Mouse (Mus musculus) lung, embryonic 16.5 days (tissue): ENCODE data around the gene Ddn. TPM values are rescaled to one million over a fixed set of nuclear protein-coding genes. Genes with fewer than 3 reads are reported as not detected.

Source experiments
- ATAC-seq: fragments of 200-750 bp; cut with Nextera tagmentation; 2 replicates; pipeline ENCODE4 v1.8.0; 2017; ENCODE audit warnings: low read depth, mild to moderate bottlenecking, moderate library complexity
- H3K27ac ChIP-seq: fragments of 300-500 bp; sonication (generic); 2 replicates; pipeline ENCODE4 v1.5.1; 2014; ENCODE audit warnings: mild to moderate bottlenecking, control low read depth, low read length
- H3K27me3 ChIP-seq: fragments of 300-500 bp; sonication (generic); 2 replicates; pipeline ENCODE4 v1.6.1; 2014; ENCODE audit warnings: low read depth, low read length, mixed read lengths; ENCODE audit not compliant: control insufficient read depth, insufficient read depth
- H3K36me3 ChIP-seq: fragments of 300-500 bp; sonication (generic); 2 replicates; pipeline ENCODE4 v1.6.1; 2014; ENCODE audit warnings: low read length; ENCODE audit not compliant: control insufficient read depth, insufficient read depth
- H3K4me1 ChIP-seq: fragments of 300-500 bp; sonication (generic); replicated peaks from 2 replicates; pipeline ENCODE4 v1.6.1; 2014; ENCODE audit warnings: low read length, mixed read lengths; ENCODE audit not compliant: control insufficient read depth, insufficient read depth
- H3K4me2 ChIP-seq: fragments of 300-500 bp; sonication (generic); 2 replicates; pipeline ENCODE4 v1.6.1; 2014; ENCODE audit warnings: low read depth, low read length, control low read depth
- H3K4me3 ChIP-seq: fragments of 300-500 bp; sonication (generic); 2 replicates; pipeline ENCODE4 v1.5.1; 2014; ENCODE audit warnings: mild to moderate bottlenecking, low read length, control low read depth
- H3K9ac ChIP-seq: fragments of 300-500 bp; sonication (generic); 2 replicates; pipeline ENCODE4 v1.6.1; 2014; ENCODE audit warnings: low read length, control low read depth
- H3K9me3 ChIP-seq: fragments of 300-500 bp; sonication (generic); 2 replicates; pipeline ENCODE4 v1.6.1; 2016; ENCODE audit warnings: low read length; ENCODE audit not compliant: control insufficient read depth
- WGBS: fragments of 180-500 bp; shearing (Covaris S2); extraction: QIAGEN DNeasy Blood & Tissue Kit; methylation state at CpG from one replicate; pipeline ENCODE4 v1.1.7; 2014; 5-methylcytosine and 5-hydroxymethylcytosine counted together
- polyA plus RNA-seq: library from polyadenylated mRNA; unstranded; fragments of >200 nt; fragmentation: Nextera tagmentation; extraction: Ambion mirVana; gene quantifications from 2 replicates; pipeline ENCODE4 v1.2.1, GENCODE M21; 2015

The Ddn gene
- polyA plus RNA-seq, 1 experiment from 2014 or later = not detected

DNA sequence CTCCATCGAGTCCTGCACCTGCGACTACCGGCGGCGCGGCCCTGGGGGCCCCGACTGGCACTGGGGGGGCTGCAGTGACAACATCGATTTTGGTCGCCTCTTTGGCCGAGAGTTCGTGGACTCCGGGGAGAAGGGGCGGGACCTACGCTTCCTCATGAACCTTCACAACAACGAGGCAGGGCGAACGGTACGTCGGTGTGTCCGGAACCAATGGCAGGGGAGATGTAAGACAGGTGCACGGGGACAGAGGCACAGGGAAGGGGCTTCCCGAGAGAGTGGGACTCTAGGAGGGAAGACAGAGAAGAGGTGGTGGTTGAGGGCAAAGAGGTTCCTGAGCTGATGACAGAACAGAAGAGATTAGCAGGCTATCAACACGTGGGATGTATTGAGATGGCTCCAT is 17.5 kb downstream of the Ddn start:
- ATAC-seq = no peak
- H3K9ac ChIP-seq = no peak overlapping the region
- H3K4me1 ChIP-seq = peaks cover 20% of the 10 kb centered on the region
- H3K4me2 ChIP-seq = no peak overlapping the region
- H3K4me3 ChIP-seq = no peak overlapping the region
- 1% methylated on average over 23 of the region's 23 CpGs for WGBS
- peaks cover 96% of the 10 kb centered on the region for H3K27me3 ChIP-seq
- no peaks in the 10 kb centered on the region for H3K9me3 ChIP-seq
- H3K36me3 ChIP-seq = no peaks in the 10 kb centered on the region
- H3K27ac ChIP-seq = no peak overlapping the region

DNA sequence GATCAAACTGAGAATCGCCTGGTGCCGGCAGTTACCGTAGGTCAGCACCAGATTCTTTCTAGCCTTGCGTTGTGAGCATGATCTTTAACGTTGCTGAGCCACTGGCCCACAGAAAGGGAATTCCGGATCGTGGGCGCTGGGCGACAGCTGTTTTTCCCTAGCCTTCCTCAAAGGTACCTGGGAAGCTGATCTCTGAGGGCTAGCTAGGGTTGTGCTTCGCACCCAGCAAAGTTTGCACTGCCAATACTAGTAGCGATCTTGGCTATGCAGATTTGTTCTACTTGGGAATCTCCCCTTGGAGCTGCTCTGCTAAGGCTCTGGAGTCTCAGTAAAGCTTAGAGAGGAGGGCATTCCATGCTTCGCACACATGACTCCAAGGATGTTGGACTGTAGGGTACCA is 18.1 kb downstream of the Ddn start:
- peak overlapping the region; percentile 39; the same call in 1 of the 2 replicates for H3K4me2 ChIP-seq
- H3K27ac ChIP-seq = no peak overlapping the region
- 1% methylated on average over 12 of the region's 12 CpGs for WGBS
- ATAC-seq = no peak
- H3K4me1 ChIP-seq = peaks cover 20% of the 10 kb centered on the region
- H3K36me3 ChIP-seq = no peaks in the 10 kb centered on the region
- H3K9me3 ChIP-seq = no peaks in the 10 kb centered on the region
- H3K9ac ChIP-seq = no peak overlapping the region
- H3K4me3 ChIP-seq = peak overlapping the region; percentile 30
- H3K27me3 ChIP-seq = peaks cover 91% of the 10 kb centered on the region

DNA sequence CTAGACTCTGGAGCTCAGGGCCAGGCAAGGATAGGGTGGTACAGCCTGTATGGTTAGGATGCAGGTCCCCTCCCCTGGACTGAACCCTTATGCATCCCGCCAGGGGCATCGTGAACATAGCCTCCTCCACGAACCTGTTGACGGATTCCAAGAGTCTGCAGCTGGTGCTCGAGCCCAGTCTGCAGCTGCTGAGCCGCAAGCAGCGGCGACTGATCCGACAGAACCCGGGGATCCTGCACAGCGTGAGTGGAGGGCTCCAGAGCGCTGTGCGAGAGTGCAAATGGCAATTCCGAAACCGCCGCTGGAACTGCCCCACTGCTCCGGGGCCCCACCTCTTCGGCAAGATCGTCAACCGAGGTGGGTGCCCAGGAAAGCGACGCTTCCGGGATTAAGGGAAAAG is 18.5 kb downstream of the Ddn start:
- WGBS = under 1% methylated on average over 23 of the region's 23 CpGs

DNA sequence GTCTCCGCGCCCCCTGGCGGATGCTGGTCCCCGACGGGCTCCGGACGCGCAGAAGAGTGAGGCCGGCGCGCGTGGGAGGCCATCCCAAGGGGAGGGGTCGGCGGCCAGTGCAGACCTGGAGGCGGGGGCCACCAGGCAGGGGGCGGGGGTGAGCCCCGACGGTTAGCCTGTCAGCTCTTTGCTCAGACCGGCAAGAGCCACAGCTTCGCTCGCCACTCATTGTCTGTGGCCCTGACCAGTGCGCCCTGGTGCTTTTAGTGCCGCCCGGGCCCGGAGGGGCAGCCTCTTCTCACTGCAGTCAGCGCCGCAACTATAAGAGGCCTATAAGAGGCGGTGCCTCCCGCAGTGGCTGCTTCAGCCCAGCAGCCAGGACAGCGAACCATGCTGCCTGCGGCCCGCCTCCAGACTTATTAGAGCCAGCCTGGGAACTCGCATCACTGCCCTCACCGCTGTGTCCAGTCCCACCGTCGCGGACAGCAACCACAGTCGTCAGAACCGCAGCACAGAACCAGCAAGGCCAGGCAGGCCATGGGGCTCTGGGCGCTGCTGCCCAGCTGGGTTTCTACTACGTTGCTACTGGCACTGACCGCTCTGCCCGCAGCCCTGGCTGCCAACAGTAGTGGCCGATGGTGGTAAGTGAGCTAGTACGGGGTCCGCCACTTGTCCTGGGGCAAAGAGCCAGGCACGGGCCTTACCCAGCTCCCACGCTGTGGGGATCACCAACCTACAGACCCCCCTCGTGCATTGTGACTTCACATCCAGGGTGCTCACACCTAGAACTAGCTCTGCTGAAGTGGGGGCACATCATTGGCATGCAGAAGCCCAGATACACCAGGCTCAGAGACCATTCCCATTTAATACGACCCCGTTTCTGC is 19.4 kb downstream of the Ddn start, which contains the start of gene Wnt1:
Gene Wnt1 (plus strand): TSS at position 197 of the 875 bp plus-strand sequence.
- H3K27me3 ChIP-seq = peaks cover 77% of the 10 kb centered on the region
- peak within 1 kb of the TSS; percentile 30 for H3K4me3 ChIP-seq
- no peaks in the 10 kb centered on the region for H3K36me3 ChIP-seq
- H3K4me2 ChIP-seq = peak within 1 kb of the TSS; percentile 39; the same call in 1 of the 2 replicates
- peaks cover 20% of the 10 kb centered on the region for H3K4me1 ChIP-seq
- H3K27ac ChIP-seq = no peak within 1 kb of the TSS
- peak; percentile 38; the same call in 1 of the 2 replicates for ATAC-seq
- WGBS = 4% methylated on average over 51 of the region's 51 CpGs
- H3K9me3 ChIP-seq = peaks cover 4% of the 10 kb centered on the region
- no peak within 1 kb of the TSS for H3K9ac ChIP-seq

More for the DNA sequence above, 18.5 kb downstream of the Ddn start:
- peaks cover 3% of the 10 kb centered on the region for H3K9me3 ChIP-seq
- peaks cover 20% of the 10 kb centered on the region for H3K4me1 ChIP-seq
- H3K4me2 ChIP-seq = peak overlapping the region; percentile 39
- peaks cover 86% of the 10 kb centered on the region for H3K27me3 ChIP-seq
- no peak overlapping the region for H3K9ac ChIP-seq
- H3K4me3 ChIP-seq = peak overlapping the region; percentile 30
- no peak overlapping the region for H3K27ac ChIP-seq
- ATAC-seq = no peak
- H3K36me3 ChIP-seq = no peaks in the 10 kb centered on the region

DNA sequence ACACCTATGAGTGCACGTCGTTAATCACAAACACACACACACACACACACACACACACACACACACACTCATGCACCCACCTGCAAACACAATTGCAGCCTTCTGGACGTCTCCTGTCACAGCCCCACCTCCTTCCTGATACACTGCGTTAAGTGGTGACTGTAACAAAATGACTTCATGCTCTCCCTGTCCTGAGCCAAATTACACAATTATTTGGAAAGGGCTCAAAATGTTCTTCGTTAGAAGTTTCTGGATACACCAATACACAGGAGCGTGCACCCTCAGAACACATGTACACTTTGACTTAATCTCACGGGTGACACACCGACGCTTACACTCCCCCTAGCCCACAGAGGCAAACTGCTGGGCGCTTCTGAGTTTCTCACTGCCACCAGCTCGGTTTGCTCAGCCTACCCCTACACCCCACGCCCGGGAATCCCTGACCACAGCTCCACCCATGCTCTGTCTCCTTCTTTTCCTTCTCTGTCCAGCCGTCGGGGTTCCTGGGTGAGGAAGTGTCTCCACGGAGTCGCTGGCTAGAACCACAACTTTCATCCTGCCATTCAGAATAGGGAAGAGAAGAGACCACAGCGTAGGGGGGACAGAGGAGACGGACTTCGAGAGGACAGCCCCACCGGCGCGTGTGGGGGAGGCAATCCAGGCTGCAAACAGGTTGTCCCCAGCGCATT is 20.2 kb downstream of the Ddn start:
- Histone ChIP-seq H3K4me1 (peaks cover 20% of the 10 kb centered on the region), H3K4me2 (peak overlapping the region; percentile 34; the same call in 1 of the 2 replicates), H3K4me3 (no peak overlapping the region), H3K9ac (no peak overlapping the region), H3K9me3 (peaks cover 4% of the 10 kb centered on the region), H3K36me3 (no peaks in the 10 kb centered on the region), H3K27ac (no peak overlapping the region), H3K27me3 (peaks cover 69% of the 10 kb centered on the region)
- ATAC-seq = no peak
- 9% methylated on average over 24 of the region's 24 CpGs for WGBS

DNA sequence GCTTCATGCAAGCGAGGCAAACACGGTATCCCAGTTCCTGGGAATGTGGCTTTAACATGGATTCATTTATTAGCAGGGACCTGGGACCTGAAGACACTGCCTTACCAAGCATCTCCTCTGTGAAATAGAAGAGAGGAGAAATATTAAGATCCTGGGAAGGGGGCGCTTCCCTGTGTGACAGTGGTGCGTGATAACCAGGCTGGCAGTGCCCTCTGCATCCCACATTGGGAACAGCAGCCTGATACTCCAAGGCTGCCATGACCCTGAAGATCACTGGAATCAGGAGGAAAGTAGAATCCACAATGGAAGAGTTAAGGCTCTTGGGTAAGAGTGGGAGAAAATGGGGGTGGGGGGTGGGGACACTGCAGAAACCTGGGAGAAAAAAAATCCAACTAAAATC is 21.4 kb downstream of the Ddn start:
- 22% methylated on average over 4 of the region's 4 CpGs for whole genome bisulfite sequencing
- no peak for ATAC-seq

DNA sequence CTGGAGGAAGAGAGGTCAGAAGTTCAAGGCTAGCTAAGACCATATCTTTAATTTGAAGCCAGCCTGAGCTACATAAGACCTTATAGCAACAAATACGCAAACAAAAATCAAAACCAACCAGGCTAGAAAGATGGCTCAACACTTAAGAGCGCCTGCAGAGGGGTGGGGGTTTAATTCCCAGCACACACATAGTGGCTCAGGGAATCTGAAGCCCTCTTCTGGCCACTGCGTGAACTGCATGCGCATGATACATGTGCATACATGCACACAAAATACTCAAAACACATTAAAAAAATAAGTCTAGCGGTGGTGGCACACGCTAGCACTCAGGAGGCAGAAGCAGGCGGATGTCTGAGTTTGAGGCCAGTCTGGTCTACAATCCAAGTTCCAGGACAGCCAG is 23.5 kb downstream of the Ddn start:
- no peaks in the 10 kb centered on the region for H3K36me3 ChIP-seq
- peaks cover 4% of the 10 kb centered on the region for H3K9me3 ChIP-seq
- H3K9ac ChIP-seq = no peak overlapping the region
- no peak for ATAC-seq
- H3K27me3 ChIP-seq = peaks cover 50% of the 10 kb centered on the region
- peaks cover 4% of the 10 kb centered on the region; the same call in 1 of the 2 replicates for H3K4me1 ChIP-seq
- H3K4me3 ChIP-seq = no peak overlapping the region
- H3K27ac ChIP-seq = no peak overlapping the region
- WGBS = 32% methylated on average over 7 of the region's 7 CpGs
- no peak overlapping the region for H3K4me2 ChIP-seq

More for the DNA sequence above, 21.4 kb downstream of the Ddn start:
- peaks cover 14% of the 10 kb centered on the region for H3K4me1 ChIP-seq
- peaks cover 4% of the 10 kb centered on the region for H3K9me3 ChIP-seq
- no peak overlapping the region for H3K9ac ChIP-seq
- H3K4me3 ChIP-seq = no peak overlapping the region
- H3K36me3 ChIP-seq = no peaks in the 10 kb centered on the region
- no peak overlapping the region for H3K27ac ChIP-seq
- no peak overlapping the region for H3K4me2 ChIP-seq
- H3K27me3 ChIP-seq = peaks cover 60% of the 10 kb centered on the region

DNA sequence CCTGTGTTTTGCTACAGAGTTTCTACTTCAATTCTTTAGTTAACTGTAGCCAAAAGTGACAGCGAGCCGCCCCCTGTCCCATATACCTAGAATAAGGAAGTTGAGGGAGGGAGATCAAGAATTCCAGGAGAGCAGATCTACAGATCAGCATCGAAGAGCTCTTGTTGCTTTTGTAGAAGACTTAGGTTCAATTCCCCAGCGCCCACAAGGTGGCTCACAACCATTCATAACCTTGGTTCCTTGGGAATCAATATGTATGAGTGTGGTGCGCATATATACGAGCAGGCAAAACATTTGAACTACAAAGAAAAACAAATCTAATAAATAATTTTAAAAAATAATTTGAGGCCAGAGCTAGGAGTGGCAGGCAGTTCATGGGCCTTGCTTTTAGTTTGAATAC is 28.1 kb downstream of the Ddn start:
- H3K4me2 ChIP-seq = no peak overlapping the region
- H3K27me3 ChIP-seq = peaks cover 60% of the 10 kb centered on the region
- H3K4me1 ChIP-seq = peaks cover 13% of the 10 kb centered on the region
- no peak for ATAC-seq
- 35% methylated on average over 6 of the region's 6 CpGs for WGBS
- no peak overlapping the region for H3K27ac ChIP-seq
- H3K4me3 ChIP-seq = no peak overlapping the region
- no peaks in the 10 kb centered on the region for H3K36me3 ChIP-seq
- H3K9me3 ChIP-seq = peaks cover 4% of the 10 kb centered on the region
- H3K9ac ChIP-seq = no peak overlapping the region

DNA sequence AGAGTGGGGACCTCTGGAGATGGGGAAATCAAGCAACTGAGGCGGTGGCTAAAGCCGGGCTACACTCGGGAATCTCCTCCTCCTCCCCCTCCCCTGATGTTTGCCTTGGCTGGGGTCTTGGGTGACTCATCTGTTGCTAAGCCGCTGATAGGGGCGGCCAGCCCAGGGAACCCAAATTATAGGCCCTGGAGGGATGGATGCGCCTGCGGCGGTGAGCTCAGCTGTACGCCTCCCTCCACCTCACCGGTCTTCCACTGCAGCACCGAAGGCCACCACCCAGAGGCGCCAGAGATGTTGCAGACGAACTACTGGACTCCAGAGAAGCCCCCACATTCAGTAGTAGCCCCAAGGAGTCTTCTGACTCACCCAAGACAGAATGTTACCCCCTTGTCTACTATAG is 28.7 kb downstream of the Ddn start:
- no peak overlapping the region for H3K4me2 ChIP-seq
- no peak overlapping the region for H3K27ac ChIP-seq
- peaks cover 66% of the 10 kb centered on the region for H3K27me3 ChIP-seq
- no peak for ATAC-seq
- peaks cover 17% of the 10 kb centered on the region for H3K4me1 ChIP-seq
- no peak overlapping the region for H3K4me3 ChIP-seq
- H3K9ac ChIP-seq = no peak overlapping the region
- no peaks in the 10 kb centered on the region for H3K36me3 ChIP-seq
- WGBS = 3% methylated on average over 11 of the region's 13 CpGs
- H3K9me3 ChIP-seq = no peaks in the 10 kb centered on the region; the same call in 1 of the 2 replicates
